Mouse (Mus musculus) urinary bladder, postnatal 14 days (tissue): ENCODE data around the gene Taco1.

ENCODE experiments used
- DNase-seq: peaks from one replicate; pipeline ENCODE4 v3.0.0; 2021; ENCODE audit warnings: low spot score

Gene Taco1

GRCm38 (mm10) chr11:106061311-106061710, 4.5 kb upstream of the Taco1 start:
- DNase-seq: no peak

GRCm38 (mm10) chr11:106063756-106064155, 2.1 kb upstream of the Taco1 start:
- no peak for DNase-seq

- DNase-seq: no peak
Observed at GRCm38 (mm10) chr11:106065073-106065922, 563 bp upstream of the Taco1 start.

GRCm38 (mm10) chr11:106066616-106067015, 755 bp downstream of the Taco1 start:
- peak; percentile 28 for DNase-seq

GRCm38 (mm10) chr11:106073774-106074173, 7.9 kb downstream of the Taco1 start:
- DNase-seq: no peak

- DNase-seq: peak; percentile 78
Observed at GRCm38 (mm10) chr11:106076321-106076720, 10.5 kb downstream of the Taco1 start.

- DNase-seq: peak; percentile 99
Observed at GRCm38 (mm10) chr11:106083708-106084701, 18.1 kb downstream of the Taco1 start, which contains the start of gene Map3k3. Map3k3 (plus strand) TSS chr11:106084613.

GRCm38 (mm10) chr11:106084911-106085561, 19.2 kb downstream of the Taco1 start:
- peak; percentile 84 for DNase-seq

- DNase-seq: no peak
Observed at GRCm38 (mm10) chr11:106098223-106098622, 32.4 kb downstream of the Taco1 start.

GRCm38 (mm10) chr11:106102866-106103265, 37.0 kb downstream of the Taco1 start:
- no peak for DNase-seq

- no peak for DNase-seq
Observed at GRCm38 (mm10) chr11:106106047-106106587, 40.3 kb downstream of the Taco1 start.

- DNase-seq: no peak
Observed at GRCm38 (mm10) chr11:106111688-106112087, 45.8 kb downstream of the Taco1 start.

- no peak for DNase-seq
Observed at GRCm38 (mm10) chr11:106122221-106122620, 56.4 kb downstream of the Taco1 start.

- no peak for DNase-seq
Observed at GRCm38 (mm10) chr11:106122736-106123135, 56.9 kb downstream of the Taco1 start.
